Mouse (Mus musculus) embryo, embryonic 11 days (tissue): ENCODE results near the gene Tapbpl.

Source experiments
- DNase-seq: peaks from one replicate; pipeline ENCODE4 v3.0.0-alpha.2; 2015

Tapbpl gene

DNA sequence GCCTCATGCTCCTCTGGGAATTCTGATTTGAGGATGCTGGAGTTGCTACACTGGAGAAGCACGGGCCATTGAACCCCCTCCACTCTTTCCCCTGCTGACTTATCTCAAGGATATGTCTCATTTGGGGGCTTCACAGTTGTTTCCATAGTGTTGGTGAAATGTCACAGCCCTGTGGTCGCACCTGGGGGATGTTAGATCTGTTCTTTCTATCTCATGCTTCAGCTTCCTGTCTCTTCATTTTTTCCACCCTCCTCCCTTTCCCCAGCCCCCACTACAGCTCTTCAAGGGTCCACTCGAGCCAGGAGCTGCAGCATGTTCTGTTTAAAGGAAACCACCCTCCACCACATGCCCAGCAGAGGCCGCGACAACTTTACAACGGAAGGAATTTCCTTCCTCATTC, 6.7 kb upstream of the Tapbpl start:
- DNase-seq, result no peak

DNA sequence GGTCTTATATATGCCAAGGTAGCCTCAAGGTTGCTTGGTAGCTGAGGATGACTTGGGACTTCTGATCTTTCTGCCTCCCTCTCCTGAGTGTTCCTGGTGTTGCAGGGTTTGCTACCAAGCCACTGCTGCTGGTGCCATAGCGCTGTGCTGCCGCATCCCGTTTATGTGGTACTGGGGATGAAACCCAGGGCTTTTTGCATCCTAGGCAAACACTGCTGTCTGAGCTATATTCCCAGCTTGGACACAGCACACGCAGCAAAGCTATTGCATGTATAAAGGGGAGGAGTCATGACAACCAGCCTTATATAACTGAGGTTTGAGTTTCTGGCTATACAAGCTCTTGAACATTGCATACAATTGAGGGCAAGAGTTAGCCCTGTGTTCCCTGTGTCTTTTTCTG, 5.8 kb upstream of the Tapbpl start:
- DNase-seq, result no peak

DNA sequence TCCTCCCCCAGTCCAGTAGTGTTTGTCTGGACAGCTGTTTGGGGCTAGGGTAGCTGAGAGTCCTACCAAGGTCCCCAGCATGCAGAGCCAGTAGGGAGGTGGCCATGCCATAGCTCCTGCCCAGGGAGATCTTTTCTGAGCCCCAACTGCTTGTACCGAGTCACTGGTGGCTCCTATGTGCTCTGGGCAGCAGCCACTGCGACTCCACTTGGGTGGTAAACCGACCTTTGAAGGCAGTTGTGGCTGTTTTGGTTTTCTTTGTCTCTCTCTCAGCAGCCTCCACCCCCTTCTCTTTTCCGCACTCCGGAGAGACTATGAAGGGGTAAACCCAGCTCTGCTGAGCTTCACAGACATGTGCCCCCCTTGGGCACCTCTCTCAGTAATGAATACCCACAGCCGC, 5.1 kb upstream of the Tapbpl start, which contains the start of gene Cd27:
Gene Cd27 (minus strand): TSS at position 229 of the 400 bp plus-strand sequence.
- DNase-seq, result no peak

DNA sequence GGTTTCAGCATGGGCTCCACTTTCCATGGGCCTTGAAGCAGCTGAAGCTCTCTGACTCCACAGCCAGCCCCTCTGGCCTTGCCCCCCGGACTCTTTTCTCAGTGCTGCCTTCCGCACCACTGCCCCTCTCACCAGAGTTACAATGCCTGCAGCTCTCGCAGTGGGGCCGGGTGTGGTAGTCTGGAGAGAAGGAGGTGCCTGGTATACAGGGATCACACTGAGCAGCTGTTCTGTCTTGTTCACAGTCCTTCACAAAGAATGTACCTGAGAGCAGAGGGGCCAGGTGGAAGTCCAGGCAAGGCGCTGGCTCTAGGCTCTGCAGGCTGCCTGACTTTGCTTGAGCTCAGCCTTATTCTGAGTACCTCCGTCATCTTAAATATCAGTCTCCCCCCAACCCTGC, 4.7 kb upstream of the Tapbpl start:
- no peak for DNase-seq

DNA sequence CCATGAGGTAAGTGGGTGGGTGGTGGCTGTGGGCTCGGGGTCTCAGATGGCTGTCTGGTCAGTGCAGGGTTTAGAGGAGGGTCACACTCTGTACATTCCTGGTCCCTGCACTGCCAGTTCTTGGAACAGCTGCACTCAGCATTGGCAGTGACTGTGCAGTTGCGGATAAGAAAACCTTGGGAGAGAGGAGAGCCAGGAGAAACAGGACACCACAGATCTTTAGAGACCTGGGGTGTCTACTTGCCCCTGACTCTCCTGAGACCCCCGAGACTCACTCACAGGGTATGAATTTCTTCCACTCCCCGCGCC, 2.8 kb upstream of the Tapbpl start:
- peak; percentile 6 for DNase-seq

DNA sequence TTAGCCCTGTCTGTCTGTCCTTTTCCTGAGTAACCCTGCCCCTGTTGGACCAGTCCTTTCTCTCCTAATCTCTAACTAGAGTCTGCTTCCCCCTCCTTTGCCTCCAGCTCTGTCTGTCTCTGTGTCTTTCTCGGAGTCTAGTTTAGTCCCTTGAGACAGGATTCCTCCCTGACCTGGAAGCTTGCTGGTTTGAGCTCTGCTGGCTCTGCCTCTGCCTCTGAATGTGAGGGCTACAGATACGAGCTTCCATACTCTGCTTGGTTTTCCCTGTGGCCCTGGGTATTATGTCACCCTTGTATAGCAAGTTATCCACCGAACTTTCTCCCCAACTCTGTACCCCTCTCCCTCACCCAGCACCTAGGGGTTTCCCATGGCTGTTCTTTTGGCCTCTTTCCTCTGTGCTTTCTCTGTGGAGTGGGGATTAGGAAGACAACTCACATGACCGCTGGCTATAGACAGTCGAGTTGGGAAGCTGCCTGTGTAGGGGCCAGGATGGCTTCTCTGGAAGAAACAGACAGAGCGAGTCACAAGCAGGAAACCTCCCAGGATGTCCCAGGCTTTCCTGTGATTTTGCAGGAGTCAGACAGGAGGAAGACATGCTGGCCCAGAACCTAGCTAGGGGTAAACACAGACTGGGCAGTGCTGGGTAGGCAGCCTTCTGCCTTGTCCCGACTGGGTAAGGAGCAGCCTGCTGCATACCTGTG, 2.3 kb upstream of the Tapbpl start:
- no peak for DNase-seq

DNA sequence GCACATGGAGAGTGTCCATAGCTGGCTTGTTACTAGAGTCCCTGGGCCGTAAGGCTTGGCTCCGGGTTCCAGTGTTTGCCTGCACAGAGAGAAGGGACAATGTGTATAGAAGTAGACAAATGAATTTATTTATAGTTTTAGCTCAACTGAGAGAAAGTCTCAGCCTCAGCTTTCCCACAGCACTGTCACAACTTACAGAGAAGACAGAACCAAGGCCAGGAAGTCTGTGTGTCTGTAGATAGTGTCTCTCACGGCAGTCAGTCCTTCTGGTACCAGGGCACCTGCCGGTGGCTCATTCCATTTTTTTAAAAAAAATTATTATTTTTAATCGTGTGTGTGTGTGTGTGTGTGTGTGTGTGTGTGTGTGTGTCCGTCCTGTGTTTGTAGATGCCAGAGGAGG, 856 bp upstream of the Tapbpl start:
- no peak for DNase-seq

DNA sequence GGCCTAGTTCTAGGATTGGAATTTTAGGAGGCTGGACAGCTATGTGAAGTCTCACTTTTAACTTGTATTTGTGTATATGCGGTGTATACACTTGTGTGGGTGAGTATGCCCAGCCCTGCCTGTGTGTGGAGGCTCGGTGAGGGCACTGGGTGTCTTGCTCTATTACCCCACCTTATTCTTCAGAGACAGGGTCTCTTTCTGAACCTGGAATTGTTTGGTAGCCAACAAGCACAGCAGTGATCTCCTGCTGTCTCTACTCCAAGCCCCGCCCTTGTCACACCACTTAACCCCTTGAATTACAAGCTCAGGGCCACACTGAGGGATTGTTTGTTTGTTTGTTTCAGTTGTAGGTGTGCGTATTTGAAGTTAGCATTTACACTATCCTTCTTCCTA, 381 bp upstream of the Tapbpl start:
- no peak for DNase-seq

DNA sequence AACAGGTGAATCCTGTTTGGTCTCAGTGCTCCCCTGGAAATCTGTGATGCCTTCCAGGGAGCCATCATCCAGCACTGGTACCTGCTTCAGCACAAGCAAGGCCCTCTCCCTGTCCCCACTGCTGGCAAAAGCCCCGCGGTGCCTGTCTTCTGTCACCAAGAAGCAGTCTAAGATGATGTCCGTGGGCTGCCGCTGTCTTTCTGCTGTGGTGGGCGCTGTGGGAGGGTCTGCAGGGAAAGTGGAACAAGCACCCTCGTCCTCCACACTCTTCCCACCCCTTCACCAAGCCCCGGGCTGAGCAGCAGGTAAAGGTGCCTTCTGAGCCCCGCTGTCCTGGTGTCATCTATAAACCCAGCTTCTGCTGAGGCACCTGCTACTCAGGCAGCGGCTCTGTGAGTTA, 1.1 kb downstream of the Tapbpl start:
- no peak for DNase-seq

DNA sequence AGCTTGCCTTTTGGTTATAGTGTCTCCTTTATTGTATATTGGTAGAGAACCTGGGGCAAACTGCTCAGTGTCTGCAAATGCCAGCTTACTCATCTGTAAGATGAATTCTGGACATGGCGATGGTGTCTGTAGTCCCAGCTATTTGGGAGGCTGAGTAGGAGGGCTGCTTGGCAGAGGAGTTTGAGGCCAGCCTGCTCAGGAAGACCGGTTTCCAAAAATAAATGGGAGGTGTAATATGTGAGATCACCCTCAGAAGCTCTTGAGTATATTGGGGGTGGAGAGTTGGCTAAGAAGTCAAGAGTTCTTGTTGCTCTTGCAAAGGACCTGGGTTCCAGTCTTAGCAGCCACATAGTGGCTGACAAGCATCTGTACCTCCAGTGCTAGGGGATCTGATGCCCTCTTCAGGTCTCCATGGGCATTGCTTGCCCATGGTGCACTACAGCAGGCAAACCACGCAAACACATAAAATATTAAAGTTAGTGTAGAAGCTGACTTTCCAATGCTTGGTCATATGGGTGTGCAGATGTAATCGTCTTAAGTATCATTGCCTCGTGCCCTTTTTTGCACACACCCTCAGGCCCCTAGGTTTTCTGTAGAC, 6.0 kb downstream of the Tapbpl start:
- DNase-seq, result no peak

DNA sequence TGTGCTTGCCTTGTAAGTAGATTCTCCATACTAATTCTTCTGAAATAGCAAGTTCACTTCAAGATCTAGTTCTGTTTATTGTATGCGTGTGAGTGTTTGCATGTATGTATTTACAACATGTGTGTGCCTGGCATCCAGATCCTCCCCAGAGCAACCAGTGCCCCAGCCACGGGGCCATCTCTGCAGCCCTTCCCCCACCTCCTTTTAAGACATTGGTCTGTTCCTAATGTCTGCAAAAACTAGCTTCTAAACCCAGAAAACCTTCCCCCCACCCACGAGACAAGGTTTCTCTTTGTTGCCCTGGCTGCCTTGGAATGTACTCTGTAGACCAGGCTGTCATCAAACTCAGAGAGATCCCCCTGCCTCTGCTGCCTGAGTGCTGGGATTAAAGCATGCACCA, 9.1 kb downstream of the Tapbpl start:
- no peak for DNase-seq

DNA sequence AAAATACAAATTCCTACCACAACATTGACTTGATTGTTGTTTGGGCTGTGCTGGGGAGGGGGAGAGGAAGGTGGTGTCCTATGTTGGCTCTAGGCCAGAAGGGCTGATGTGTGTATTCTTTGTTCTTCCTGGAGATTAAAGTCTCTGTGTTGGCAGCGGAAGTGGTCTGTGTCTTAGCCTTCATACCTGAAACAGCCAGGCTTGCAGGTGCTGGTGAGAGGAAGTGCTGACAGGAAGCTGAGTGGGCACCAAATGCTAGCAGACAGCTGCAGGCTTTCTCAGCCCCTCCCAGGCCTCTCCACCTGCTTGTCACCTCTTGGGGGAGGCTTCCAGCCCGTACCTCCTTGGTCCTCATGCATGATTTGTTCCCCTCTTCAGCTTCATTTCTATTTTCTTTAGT, 9.5 kb downstream of the Tapbpl start:
- no peak for DNase-seq

DNA sequence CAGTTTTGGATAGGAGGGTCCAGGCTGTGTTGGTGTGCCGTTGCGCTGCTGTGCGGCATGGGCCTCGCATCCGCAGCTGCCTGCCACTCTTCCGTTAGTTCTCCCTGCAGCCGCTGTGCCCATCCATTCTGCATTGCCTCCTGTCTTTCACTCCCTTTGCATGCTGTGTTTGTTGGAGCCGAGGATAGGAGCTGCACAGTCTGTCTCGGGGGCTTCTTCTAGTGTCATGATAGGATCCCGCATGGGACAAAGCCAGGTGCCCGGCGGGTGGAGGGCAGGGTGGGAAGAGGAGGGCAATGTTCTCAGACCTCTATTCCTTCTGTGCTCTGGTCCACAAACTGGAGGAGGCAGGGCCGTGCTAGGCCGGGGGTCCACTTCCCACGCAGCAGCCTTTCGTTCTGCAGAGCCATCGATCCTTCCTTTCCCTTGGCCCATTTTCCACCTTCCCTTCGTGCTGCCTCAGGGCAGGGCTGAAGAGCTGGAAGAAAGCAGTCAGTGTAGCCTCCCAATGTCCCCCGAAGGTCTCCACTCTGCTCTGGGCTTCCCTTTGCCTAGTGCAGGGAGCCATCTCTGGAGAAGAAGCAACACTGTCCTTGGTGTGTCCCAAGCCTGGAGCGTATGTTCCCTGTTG, 10.4 kb downstream of the Tapbpl start:
- DNase-seq, result no peak

DNA sequence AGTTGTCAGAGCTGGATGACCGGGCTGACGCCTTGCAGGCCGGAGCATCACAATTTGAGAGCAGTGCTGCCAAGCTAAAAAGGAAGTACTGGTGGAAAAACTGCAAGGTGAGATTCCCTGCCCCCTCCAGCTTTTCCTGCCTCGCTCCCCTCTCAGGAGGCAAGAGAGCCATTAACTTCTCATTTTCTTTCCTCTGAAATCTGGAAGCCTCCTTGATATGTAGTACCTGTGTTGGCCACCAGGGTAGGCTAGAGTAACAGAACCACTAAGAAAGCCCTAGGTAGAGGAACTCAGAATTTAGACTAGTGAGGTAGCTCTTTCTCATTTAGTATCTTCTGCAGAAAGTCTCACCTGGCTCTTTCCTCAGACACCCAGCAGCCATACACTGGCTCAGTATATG, 12.7 kb downstream of the Tapbpl start:
- peak; percentile 69 for DNase-seq

DNA sequence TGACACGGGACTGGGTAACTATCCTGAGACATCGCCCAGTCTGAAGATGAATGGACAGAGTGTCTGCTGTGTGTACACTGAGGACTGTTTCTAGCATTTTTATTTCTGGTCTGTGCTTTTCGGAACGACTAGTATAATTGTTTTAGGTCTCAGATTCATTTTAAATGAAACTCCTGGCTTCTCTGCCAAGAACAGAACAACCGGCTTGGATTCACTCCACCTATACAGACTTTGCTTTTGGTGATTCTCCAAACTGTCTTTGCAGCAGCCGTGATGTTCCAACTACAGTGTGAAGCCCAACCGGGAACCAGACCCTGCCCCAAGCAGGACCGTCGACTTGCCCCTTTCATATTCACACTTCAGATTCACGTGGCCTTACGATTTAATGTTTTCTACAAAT, 13.8 kb downstream of the Tapbpl start:
- DNase-seq, result no peak

DNA sequence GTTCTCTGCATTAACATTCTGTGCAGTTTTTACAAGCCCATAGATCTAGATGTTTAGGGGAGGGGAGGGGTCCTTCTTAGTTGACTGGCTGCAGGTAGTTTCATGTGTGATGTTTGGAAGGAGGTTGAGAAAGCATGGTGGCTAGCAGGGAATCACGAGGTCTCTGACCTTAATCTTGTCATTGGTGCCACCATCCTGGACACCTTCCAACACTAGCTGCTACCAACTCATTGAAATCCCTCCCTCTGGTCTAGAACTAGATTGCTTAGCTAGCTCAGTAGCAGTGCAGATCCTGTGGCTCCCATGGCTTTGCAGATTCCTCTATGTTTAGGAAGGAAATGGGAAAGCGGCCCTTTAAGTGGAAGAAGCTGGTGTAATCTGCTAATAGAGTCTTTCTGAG, 14.8 kb downstream of the Tapbpl start:
- no peak for DNase-seq

DNA sequence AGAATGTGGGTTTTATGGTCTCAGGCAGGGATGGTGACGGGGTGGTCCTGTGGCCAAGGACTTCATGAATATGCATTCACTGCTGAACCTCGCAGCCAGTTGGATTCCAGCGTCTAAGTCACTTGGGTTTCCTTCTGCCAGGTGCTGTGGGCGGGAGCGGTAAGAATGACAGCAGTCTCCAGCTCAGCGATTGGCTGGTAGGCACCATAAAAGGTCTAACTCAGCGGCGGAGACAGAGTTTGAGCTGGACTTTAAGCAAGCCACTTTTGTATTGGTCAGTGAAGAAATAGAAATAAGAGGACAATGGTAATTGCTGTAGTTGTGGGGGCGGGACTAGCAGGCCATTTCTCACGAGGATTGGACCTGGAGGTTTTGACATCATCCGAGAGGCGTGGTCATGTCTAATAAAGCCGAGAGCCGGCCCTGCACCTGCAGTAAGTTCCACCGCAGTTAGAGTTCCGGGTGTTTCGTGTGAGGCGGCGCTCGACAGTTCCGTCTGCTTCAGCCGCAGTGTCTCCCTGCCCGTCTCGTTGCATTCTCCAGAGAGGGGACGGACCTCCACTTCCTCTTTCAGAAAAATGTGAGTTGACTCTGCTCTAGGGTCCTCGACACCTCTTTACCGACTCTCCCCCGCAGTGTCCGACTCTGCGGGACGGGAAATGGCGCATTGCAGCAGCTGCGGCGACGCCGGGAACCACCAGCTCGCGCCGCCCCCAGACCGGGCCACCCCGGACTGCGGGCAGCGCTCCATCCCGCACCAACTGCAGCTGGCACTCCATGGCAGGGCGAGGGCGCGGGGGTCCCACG, 16.3 kb downstream of the Tapbpl start, which contains the start of gene Vamp1:
Gene Vamp1 (plus strand): TSS at position 404 of the 807 bp plus-strand sequence.
- peak; percentile 97 for DNase-seq

DNA sequence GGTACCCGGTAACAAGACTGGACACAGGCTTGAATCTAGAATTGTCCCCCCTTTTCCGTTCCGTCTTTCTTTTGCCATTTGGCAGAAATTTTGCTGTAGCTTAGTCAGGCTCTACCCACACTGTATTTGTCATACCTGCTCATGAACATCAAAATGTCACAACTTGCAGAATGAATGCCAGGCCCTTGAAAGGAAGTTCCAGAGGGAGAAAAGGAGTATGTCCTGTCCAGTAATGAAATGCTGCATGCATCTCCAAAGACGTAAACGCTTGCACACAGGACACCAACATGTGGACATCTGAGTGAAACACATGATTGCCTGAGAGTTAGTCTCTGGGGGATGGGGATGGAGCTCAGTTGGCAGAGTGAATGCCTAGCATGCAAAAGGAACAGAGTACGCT, 17.9 kb downstream of the Tapbpl start:
- DNase-seq, result no peak

DNA sequence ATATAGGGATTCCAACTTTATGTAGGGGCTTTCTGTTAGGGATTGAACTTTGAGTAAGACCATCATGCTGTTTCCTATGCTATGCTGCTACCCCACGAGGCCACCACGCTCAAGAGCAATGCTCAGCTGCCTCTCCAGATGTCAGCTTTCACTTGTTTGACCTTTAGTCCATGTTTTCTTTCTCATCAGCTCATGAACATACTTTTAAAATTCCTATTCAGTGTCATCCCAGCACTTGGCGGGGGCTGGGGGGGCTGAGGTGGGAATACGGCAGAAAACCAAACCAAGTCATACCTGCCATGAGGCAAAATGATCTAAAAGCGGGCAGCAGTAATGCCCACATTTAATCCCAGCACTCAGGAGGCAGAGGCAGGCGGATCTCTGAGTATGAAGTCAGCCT, 18.5 kb downstream of the Tapbpl start:
- no peak for DNase-seq

DNA sequence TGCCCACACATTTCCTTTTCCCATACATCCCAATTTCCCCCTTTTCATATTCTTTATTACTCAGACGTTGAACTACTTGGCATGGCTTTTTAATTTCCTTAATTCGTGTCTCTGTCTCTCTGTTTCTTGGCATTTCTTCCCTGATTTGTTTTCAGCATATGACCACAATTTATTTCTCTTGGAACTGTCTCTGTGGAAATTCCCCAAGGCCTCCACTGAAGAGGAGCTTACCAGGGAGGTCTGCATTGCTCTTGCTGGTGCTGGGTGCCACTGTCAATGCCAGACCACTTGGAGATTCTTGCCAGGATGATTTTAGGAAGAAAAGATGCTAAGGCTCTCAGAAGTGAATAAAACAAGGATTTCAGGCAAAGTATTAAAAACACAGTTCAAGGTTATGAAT, 19.0 kb downstream of the Tapbpl start:
- no peak for DNase-seq

DNA sequence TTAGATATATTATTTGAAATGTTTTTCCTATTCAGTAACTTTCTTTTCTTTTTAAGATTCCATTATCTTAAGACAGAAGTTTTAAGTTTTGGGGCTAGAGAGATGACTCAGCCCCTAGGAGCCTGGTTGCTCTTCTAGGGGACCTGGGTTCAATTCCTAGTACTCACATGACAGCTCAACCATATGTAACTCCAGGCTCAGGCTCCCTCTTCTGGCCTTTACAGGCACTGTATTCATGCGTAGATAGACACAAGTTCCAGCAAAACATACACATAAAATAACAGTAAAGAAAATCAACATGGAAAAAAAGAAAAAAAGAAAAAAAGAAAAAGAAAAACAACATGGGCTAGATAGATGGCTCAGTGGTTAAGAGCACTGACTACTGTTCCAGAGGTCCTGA, 21.2 kb downstream of the Tapbpl start:
- no peak for DNase-seq

DNA sequence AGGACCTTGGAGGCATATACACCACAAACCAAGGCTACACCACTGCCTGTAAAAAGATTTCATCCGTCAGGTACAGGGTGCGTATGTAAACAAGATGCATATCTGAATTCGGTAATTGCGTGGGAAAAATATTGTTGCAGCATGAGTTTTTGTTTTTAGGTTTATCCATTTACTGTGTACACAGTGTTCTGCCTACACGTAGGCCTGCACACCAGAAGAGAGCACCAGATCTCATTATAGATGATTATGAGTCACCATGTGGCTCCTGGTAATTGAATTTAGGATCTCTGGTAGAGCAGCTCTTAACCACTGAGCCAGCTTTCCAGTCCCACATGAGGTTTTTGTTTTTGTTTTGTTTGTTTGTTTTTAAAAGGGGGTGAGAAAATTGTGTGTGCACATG, 34.5 kb downstream of the Tapbpl start:
- DNase-seq, result no peak

DNA sequence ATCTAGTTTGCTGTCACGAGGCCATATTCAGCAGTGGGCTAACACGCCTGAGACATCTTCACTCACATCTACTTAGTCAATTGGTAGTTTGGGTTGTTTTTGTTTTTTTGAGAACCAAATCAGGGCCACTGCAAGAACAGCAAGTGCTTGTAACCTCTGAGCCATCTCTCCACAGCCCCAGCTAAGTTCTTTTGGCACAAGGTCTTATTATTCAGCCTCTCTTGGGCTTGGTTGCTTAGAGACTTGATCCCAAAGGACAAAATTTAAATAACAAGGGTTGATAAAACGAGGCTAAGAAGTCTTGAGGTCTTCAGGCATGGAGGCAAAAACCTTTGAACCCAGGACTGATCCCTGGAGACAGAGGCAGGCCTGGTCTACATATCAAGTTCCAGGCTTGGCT, 35.4 kb downstream of the Tapbpl start:
- DNase-seq, result peak; percentile 7

DNA sequence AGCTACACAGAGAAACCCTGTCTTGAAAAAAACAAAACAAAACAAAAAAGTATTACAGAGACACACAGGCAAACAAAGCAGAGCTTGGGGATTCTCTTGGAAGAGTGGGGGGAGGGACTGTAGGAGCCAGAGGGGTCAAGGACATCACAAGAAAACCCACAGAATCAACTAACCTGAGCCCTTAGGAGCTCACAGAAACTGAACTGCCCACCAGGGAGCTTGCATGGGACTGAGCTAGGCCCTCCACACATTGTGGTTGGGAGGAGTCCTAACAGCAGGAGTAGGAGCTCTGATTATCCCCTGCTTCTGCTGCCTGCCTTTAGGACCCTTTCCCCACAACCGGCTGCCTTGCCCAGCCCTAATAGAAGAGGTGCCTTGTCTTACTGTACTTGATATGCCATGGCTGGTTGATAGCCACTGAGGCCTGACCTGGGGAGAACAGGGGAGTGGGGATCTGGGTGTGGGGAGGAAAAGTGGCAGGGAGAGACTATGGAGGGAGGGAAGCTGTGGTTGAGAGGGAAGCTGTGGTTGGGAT, 36.1 kb downstream of the Tapbpl start:
- DNase-seq, result no peak
